Mouse (Mus musculus): ENCODE results near the gene Noc3l. TPM values are rescaled to one million over a fixed set of nuclear protein-coding genes. Genes with fewer than 3 reads are reported as not detected.

Noc3l gene
- total and polyA plus RNA-seq, 3 experiments, result 20.0 to 20.3 TPM; not detected in 1

GRCm38 (mm10) chr19:38846373-38846772, 27.3 kb upstream of the Noc3l start:
- H3K36me3 ChIP-seq (ENCODE audit: control insufficient read depth in 1 of 2, insufficient read depth in 2 of 2, low read length in 2 of 2), result peaks cover 0 to 8% of the 10 kb centered on the region in 2 experiments; a peak in 2 of 4 replicates
- H3K9ac ChIP-seq (ENCODE audit: control insufficient read depth, low read depth, low read length, poor library complexity, severe bottlenecking), result no peak overlapping the region
- no peak for DNase-seq (ENCODE audit: low read depth, low spot score)
- no peak overlapping the region for H3K4me3 ChIP-seq (ENCODE audit: control insufficient read depth in 1 of 2, insufficient read depth in 1 of 2, low read depth in 2 of 2, low read length in 2 of 2)
- no peak overlapping the region for H3K27ac ChIP-seq (ENCODE audit: control insufficient read depth, low read depth, low read length)
- no peaks in the 10 kb centered on the region; the same call in 1 of the 2 replicates for H3K79me2 ChIP-seq (ENCODE audit: control insufficient read depth, insufficient read depth, low read length, poor library complexity)
- peaks cover 0 to 9% of the 10 kb centered on the region in 2 experiments for H3K4me1 ChIP-seq (ENCODE audit: control insufficient read depth in 1 of 2, insufficient read depth in 2 of 2, low read length in 2 of 2)
- no peak for TF ChIP-seq RAD21 (IDR thresholded peaks at IDR 0.05; ENCODE audit: low read depth, low read length)
- TF ChIP-seq MAZ (IDR thresholded peaks at IDR 0.05; ENCODE audit: low read depth, low read length), result no peak
- no peak for TF ChIP-seq MAX (IDR thresholded peaks at IDR 0.05; ENCODE audit: low read length)
- no peak for TF ChIP-seq ZKSCAN1 (IDR thresholded peaks at IDR 0.05; ENCODE audit: low read depth, low read length)
- no peak for TF ChIP-seq SMC3 (IDR thresholded peaks at IDR 0.05; ENCODE audit: low read depth, low read length)
- TF ChIP-seq ETS1 (IDR thresholded peaks at IDR 0.05; ENCODE audit: low read depth, low read length), result no peak
- no peak for TF ChIP-seq MEF2A (IDR thresholded peaks at IDR 0.05; ENCODE audit: extremely low read depth, insufficient replicate concordance, low read depth, low read length, poor library complexity, severe bottlenecking)
- no peak for TF ChIP-seq GABPA (IDR thresholded peaks at IDR 0.05; ENCODE audit: low read depth, low read length)
- TF ChIP-seq USF2 (IDR thresholded peaks at IDR 0.05; ENCODE audit: borderline replicate concordance in 1 of 2, insufficient read depth in 1 of 2, low read depth in 1 of 2, low read length in 2 of 2), result no peak
- TF ChIP-seq NRF1 (IDR thresholded peaks at IDR 0.05; ENCODE audit: insufficient read depth, low read depth, low read length, poor library complexity, severe bottlenecking), result no peak
- TF ChIP-seq GATA1 (IDR thresholded peaks at IDR 0.05; ENCODE audit: low read depth, low read length), result no peak
- TF ChIP-seq RCOR1 (IDR thresholded peaks at IDR 0.05; ENCODE audit: low read depth, low read length), result no peak
- TF ChIP-seq EP300 (IDR thresholded peaks at IDR 0.05; ENCODE audit: low read depth in 1 of 2, low read length in 2 of 2), result no peak
- H3K9me3 ChIP-seq (replicated peaks; ENCODE audit: insufficient read depth, low read length), result no peaks in the 10 kb centered on the region
- no peaks in the 10 kb centered on the region for H3K27me3 ChIP-seq (ENCODE audit: control insufficient read depth in 1 of 2, insufficient read depth in 2 of 2, low read length in 2 of 2)

DNA sequence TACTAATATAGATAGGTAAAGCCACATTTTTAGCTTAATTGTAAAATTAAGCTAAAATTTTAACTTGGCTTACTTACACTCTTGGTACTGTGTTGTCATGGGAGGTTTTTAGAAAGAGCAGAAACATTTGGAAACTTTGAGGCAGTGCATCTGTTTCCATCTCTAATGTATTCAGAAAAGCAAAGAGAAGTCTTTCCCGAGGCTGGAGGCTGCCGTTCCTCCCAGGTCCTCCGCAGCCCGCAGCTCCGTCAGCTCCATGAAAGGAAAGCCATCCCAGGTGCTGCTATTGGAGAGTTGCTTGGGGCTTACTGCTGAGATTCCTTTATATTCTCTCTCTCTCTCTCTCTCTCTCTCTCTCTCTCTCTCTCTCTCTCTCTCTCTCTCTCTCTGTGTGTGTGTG, 25.8 kb upstream of the Noc3l start:
- Histone ChIP-seq H3K27ac (ENCODE audit: control insufficient read depth, low read depth, low read length) (no peak overlapping the region), H3K9me3 (replicated peaks; ENCODE audit: insufficient read depth, low read length) (no peaks in the 10 kb centered on the region), H3K27me3 (ENCODE audit: control insufficient read depth in 1 of 2, insufficient read depth in 2 of 2, low read length in 2 of 2) (no peaks in the 10 kb centered on the region), H3K9ac (ENCODE audit: control insufficient read depth, low read depth, low read length, poor library complexity, severe bottlenecking) (no peak overlapping the region), H3K36me3 (ENCODE audit: control insufficient read depth in 1 of 2, insufficient read depth in 2 of 2, low read length in 2 of 2) (peaks cover 0 to 8% of the 10 kb centered on the region in 2 experiments; a peak in 2 of 4 replicates), H3K4me3 (ENCODE audit: control insufficient read depth in 1 of 2, insufficient read depth in 1 of 2, low read depth in 2 of 2, low read length in 2 of 2) (peak overlapping the region in 1 of 2 experiments; percentile 26; a peak in 1 of 4 replicates), H3K79me2 (ENCODE audit: control insufficient read depth, insufficient read depth, low read length, poor library complexity) (no peaks in the 10 kb centered on the region; the same call in 1 of the 2 replicates), H3K4me1 (ENCODE audit: control insufficient read depth in 1 of 2, insufficient read depth in 2 of 2, low read length in 2 of 2) (peaks cover 0 to 9% of the 10 kb centered on the region in 2 experiments)
- no peak for TF ChIP-seq ZC3H11A (IDR thresholded peaks at IDR 0.05; ENCODE audit: low read depth, low read length)
- no peak for TF ChIP-seq BHLHE40 (IDR thresholded peaks at IDR 0.05; ENCODE audit: borderline replicate concordance, low read depth, low read length)
- no peak for TF ChIP-seq NELFE (IDR thresholded peaks at IDR 0.05; ENCODE audit: low read depth, low read length)
- TF ChIP-seq EP300 (IDR thresholded peaks at IDR 0.05; ENCODE audit: low read depth in 1 of 2, low read length in 2 of 2), result peak in 1 of 2 experiments; percentile 54; a peak in 2 of 4 replicates
- no peak for TF ChIP-seq ZNF384 (IDR thresholded peaks at IDR 0.05; ENCODE audit: low read depth, low read length)
- TF ChIP-seq TCF12 (IDR thresholded peaks at IDR 0.05; ENCODE audit: low read depth, low read length), result no peak
- TF ChIP-seq CHD2 (IDR thresholded peaks at IDR 0.05; ENCODE audit: low read length), result no peak
- DNase-seq (ENCODE audit: low read depth, low spot score), result no peak
